Mouse (Mus musculus): ENCODE data around the gene Abtb2.

DNA sequence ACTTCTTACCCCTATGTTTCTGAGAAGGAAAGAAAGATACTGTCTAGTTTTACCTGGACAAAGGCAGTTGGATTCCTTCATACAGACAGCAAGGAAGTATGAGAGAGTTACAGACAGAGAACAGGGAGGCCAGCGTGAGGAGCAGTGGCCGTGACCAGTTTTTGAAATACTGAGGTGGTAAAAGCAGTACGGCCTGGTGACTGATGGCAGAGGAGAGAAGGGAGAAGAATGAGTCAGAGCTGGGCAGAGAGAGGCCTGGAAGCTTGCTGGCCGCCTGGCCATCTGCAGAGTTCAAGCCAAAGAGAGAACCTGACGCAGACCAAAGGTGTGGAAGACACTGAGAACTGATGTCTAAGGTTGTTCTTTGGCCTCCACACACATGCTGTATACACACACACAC, 109.3 kb downstream of the Abtb2 start:
- TF ChIP-seq CTCF (IDR thresholded peaks at IDR 0.05; ENCODE audit: control insufficient read depth, insufficient read depth, insufficient read length) (no peak), USF1 (IDR thresholded peaks at IDR 0.05; ENCODE audit: low read depth) (no peak), MAX (IDR thresholded peaks at IDR 0.05) (no peak), CEBPB (IDR thresholded peaks at IDR 0.05; ENCODE audit: low read depth) (no peak), MYOD1 (IDR thresholded peaks at IDR 0.05; ENCODE audit: control insufficient read depth, insufficient read length, low read depth) (no peak), FOSL1 (IDR thresholded peaks at IDR 0.05; ENCODE audit: insufficient read depth, low read length, poor library complexity, severe bottlenecking) (no peak)

Measured in C2C12 (cell line).